Mouse (Mus musculus): ENCODE results near the gene Gfi1b. TPM values are rescaled to one million over a fixed set of nuclear protein-coding genes. Genes with fewer than 3 reads are reported as not detected.

The Gfi1b gene
- polyA plus RNA-seq, 1 experiment = 0.10 TPM

Other genes with a start within 250 kb of the Gfi1b start
- gene Ppp1r26, start 175.2 kb downstream of the Gfi1b start, polyA plus RNA-seq (2012; rRNA removed) = 4.5 and 5.2 TPM in 2 replicates
- 1.8 and 2.2 TPM in 2 replicates for gene 1700007K13Rik, start 155.7 kb downstream of the Gfi1b start, polyA plus RNA-seq (2012; rRNA removed)
- gene Mrps2, start 153.9 kb downstream of the Gfi1b start, polyA plus RNA-seq (2012; rRNA removed) = 28.2 and 30.9 TPM in 2 replicates
- 3.2 and 4.0 TPM in 2 replicates for gene Gbgt1, start 125.1 kb downstream of the Gfi1b start, polyA plus RNA-seq (2012; rRNA removed)
- gene Gm10134, start 115.9 kb downstream of the Gfi1b start, polyA plus RNA-seq (2012; rRNA removed) = 0.55 and 1.6 TPM in 2 replicates
- 50.7 and 65.6 TPM in 2 replicates for gene Ralgds, start 108.9 kb downstream of the Gfi1b start, polyA plus RNA-seq (2012; rRNA removed)
- 0.07 and 0.44 TPM in 2 replicates for gene Cel, start 58.6 kb downstream of the Gfi1b start, polyA plus RNA-seq (2012; rRNA removed)
- gene Gtf3c5, start 38.2 kb downstream of the Gfi1b start, polyA plus RNA-seq (2012; rRNA removed) = 21.3 and 21.7 TPM in 2 replicates
- gene Tsc1, start 19.2 kb upstream of the Gfi1b start, polyA plus RNA-seq (2012; rRNA removed) = 11.3 and 13.6 TPM in 2 replicates
- 1.4 and 1.8 TPM in 2 replicates for gene Spaca9, start 77.7 kb upstream of the Gfi1b start, polyA plus RNA-seq (2012; rRNA removed)
- gene Ak8, start 78.2 kb upstream of the Gfi1b start, polyA plus RNA-seq (2012; rRNA removed) = 0.77 and 0.92 TPM in 2 replicates
- 7.2 and 9.2 TPM in 2 replicates for gene Gtf3c4, start 218.4 kb upstream of the Gfi1b start, polyA plus RNA-seq (2012; rRNA removed)
- 6.4 and 6.5 TPM in 2 replicates for gene Ddx31, start 218.4 kb upstream of the Gfi1b start, polyA plus RNA-seq (2012; rRNA removed)

Data from urinary bladder, adult 2 months (tissue).